Mouse (Mus musculus): ENCODE results near the gene Calm4. TPM values are rescaled to one million over a fixed set of nuclear protein-coding genes. Genes with fewer than 3 reads are reported as not detected.

Calm4 gene
- polyA plus RNA-seq, 1 experiment from 2014 or later, result not detected

Other genes with a start within 250 kb of the Calm4 start
- 2.9 and 3.2 TPM in 2 replicates for gene Fam208b, start 226.6 kb upstream of the Calm4 start, polyA plus RNA-seq (2015; fragmentation: Nextera tagmentation; extraction: Ambion mirVana)
- gene Asb13, start 203.7 kb upstream of the Calm4 start, polyA plus RNA-seq (2015; fragmentation: Nextera tagmentation; extraction: Ambion mirVana), result 3.8 and 5.3 TPM in 2 replicates
- not detected in 2 replicates for gene Calml3, start 33.4 kb upstream of the Calm4 start, polyA plus RNA-seq (2015; fragmentation: Nextera tagmentation; extraction: Ambion mirVana)
- gene Calm5, start 16.4 kb downstream of the Calm4 start, polyA plus RNA-seq (2015; fragmentation: Nextera tagmentation; extraction: Ambion mirVana), result not detected in 2 replicates
- gene Net1, start 80.5 kb downstream of the Calm4 start, polyA plus RNA-seq (2015; fragmentation: Nextera tagmentation; extraction: Ambion mirVana), result 57.6 and 59.3 TPM in 2 replicates
- 0.30 TPM in 1 of 2 replicates, not detected in the other for gene Tubal3, start 80.5 kb downstream of the Calm4 start, polyA plus RNA-seq (2015; fragmentation: Nextera tagmentation; extraction: Ambion mirVana)
- gene Ucn3, start 107.6 kb downstream of the Calm4 start, polyA plus RNA-seq (2015; fragmentation: Nextera tagmentation; extraction: Ambion mirVana), result not detected in 2 replicates
- gene Akr1c14, start 211.3 kb downstream of the Calm4 start, polyA plus RNA-seq (2015; fragmentation: Nextera tagmentation; extraction: Ambion mirVana), result 12.4 and 16.4 TPM in 2 replicates

All from liver, embryonic 16.5 days (tissue).